Mouse (Mus musculus) liver, postnatal 0 days (tissue): ENCODE measurements around the gene Slc27a1. TPM values are rescaled to one million over a fixed set of nuclear protein-coding genes. Genes with fewer than 3 reads are reported as not detected.

ENCODE experiments used
- ATAC-seq: fragments of 200-750 bp; cut with Nextera tagmentation; 2 replicates; pipeline ENCODE4 v1.8.0; 2017; ENCODE audit warnings: mild to moderate bottlenecking, moderate library complexity
- DNase-seq: peaks from one replicate; pipeline ENCODE4 v3.0.0-alpha.2; 2016
- H3K27ac ChIP-seq: fragments of 300-500 bp; sonication (generic); 2 replicates; pipeline ENCODE4 v1.5.1; 2014; ENCODE audit warnings: antibody characterized with exemption, moderate library complexity, mild to moderate bottlenecking, low read depth
- H3K27me3 ChIP-seq: fragments of 300-500 bp; sonication (generic); 2 replicates; pipeline ENCODE4 v1.6.1; 2014; ENCODE audit warnings: low read length, control low read depth, mixed read lengths; ENCODE audit not compliant: insufficient read depth
- H3K36me3 ChIP-seq: fragments of 300-500 bp; sonication (generic); replicated peaks from 2 replicates; pipeline ENCODE4 v1.6.1; 2014; ENCODE audit warnings: mild to moderate bottlenecking, control low read depth, low read length, moderate library complexity, mixed read lengths; ENCODE audit not compliant: insufficient read depth
- H3K4me1 ChIP-seq: fragments of 300-500 bp; sonication (generic); 2 replicates; pipeline ENCODE4 v1.6.1; 2014; ENCODE audit warnings: antibody characterized with exemption, mild to moderate bottlenecking, control low read depth; ENCODE audit not compliant: insufficient read depth
- H3K4me2 ChIP-seq: fragments of 300-500 bp; sonication (generic); 2 replicates; pipeline ENCODE4 v1.6.1; 2014; ENCODE audit warnings: low read depth, mild to moderate bottlenecking, low read length, moderate library complexity, mixed read lengths
- H3K4me3 ChIP-seq: fragments of 300-500 bp; sonication (generic); 2 replicates; pipeline ENCODE4 v1.5.1; 2014; ENCODE audit warnings: low read depth, low read length
- H3K9ac ChIP-seq: fragments of 300-500 bp; sonication (generic); replicated peaks from 2 replicates; pipeline ENCODE4 v1.6.1; 2014; ENCODE audit warnings: mild to moderate bottlenecking, moderate library complexity
- H3K9me3 ChIP-seq: fragments of 300-500 bp; sonication (generic); 2 replicates; pipeline ENCODE4 v1.6.1; 2016; ENCODE audit warnings: mild to moderate bottlenecking, control low read depth, low read length, mixed read lengths
- CTCF ChIP-seq: sonication (generic); IDR thresholded peaks from 2 replicates; pipeline ENCODE4 v1.5.1; 2016; ENCODE audit warnings: antibody characterized with exemption, low read depth
- EP300 ChIP-seq: IDR thresholded peaks from 2 replicates; pipeline ENCODE4 v1.6.1; 2016; ENCODE audit warnings: antibody characterized with exemption, low read depth, mild to moderate bottlenecking
- WGBS: fragments of 180-500 bp; shearing (Covaris S2); extraction: QIAGEN DNeasy Blood & Tissue Kit; methylation state at CpG from one replicate; pipeline ENCODE4 v1.1.7; 2014; ENCODE audit not compliant: insufficient replicate concordance; 5-methylcytosine and 5-hydroxymethylcytosine counted together
- polyA plus RNA-seq: library from polyadenylated mRNA; unstranded; fragments of >200 nt; fragmentation: Nextera tagmentation; extraction: Ambion mirVana; gene quantifications from 2 replicates; pipeline ENCODE4 v1.2.1, GENCODE M21; 2015

The Slc27a1 gene
- polyA plus RNA-seq, 1 experiment from 2014 or later: 6.8 TPM

DNA sequence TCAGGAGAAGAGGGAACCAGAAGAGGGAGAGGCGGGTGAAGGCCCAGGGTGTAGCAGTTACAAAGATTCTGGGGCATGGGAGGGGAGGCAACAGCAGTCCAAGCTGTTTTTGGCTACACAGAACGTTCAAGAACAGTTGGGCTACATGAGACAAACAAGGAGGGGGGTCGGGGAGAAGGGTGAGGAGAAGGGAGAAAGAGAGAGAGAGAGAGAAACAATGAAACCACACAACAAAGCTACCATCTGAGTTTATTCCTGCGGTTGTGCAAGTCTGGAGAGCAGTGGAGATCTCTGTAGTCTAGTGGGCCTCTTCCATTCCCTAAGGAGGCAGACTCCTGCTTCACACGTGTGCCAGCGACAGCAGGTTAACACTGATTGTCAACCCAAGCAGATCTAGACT lies 14.7 kb upstream of the Slc27a1 start:
- no peaks in the 10 kb centered on the region for H3K9me3 ChIP-seq
- TF ChIP-seq CTCF (no peak), EP300 (no peak)
- DNase-seq (no peak), ATAC-seq (no peak)
- 62% methylated on average over 6 of the region's 6 CpGs for WGBS
- no peak overlapping the region for H3K4me2 ChIP-seq
- H3K9ac ChIP-seq: no peak overlapping the region
- peaks cover 9% of the 10 kb centered on the region for H3K4me1 ChIP-seq
- no peak overlapping the region for H3K27ac ChIP-seq
- H3K4me3 ChIP-seq: no peak overlapping the region
- no peaks in the 10 kb centered on the region for H3K36me3 ChIP-seq
- peaks cover 17% of the 10 kb centered on the region for H3K27me3 ChIP-seq

- WGBS: 93% methylated on average over 2 of the region's 2 CpGs
- no peak overlapping the region for H3K4me2 ChIP-seq
- ATAC-seq: no peak
Measured at GRCm38 (mm10) chr8:71554644-71555043, 14.0 kb upstream of the Slc27a1 start.

DNA sequence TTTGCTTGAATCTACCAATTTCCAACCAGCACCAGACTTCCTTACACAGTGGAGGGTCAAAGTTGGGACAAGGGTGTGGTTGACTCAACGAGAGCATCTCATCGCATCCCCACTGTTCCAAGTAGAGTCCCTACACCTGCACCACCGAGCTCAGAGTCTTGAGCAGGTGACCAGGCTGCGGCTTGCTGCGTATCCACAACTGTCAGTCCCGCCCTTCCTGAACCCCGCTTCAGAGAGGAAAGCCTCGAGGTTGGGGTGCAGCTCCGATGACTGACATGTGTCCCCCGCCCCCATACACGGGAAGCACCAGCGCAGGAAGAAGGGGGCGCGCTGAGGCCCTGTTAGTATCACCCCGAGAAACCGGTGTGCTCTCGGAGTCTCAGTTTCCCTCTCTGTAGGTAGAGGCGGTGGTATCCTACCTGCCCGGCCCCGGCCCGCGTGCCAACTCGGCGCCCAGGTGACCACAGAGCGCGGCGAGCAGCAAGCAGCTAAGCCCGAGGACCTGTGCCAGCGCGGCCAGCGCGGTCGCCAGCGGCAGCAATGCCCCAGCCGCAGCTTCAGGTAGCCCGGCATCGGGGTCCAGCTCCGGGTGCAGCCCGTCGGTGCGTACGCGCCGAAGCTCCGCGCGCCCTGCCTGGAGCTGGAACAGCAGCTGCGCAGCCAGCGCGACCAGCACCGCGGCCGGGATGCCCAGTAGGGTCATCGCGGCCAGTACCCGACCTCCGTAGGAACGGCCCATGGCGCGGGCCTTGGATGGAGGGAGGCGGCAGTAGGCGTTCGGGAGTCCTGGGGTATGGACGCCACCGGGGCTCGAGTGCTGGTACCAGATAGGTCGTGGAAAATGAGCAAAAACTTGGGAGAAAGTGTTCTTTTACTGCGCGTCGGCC lies 10.4 kb upstream of the Slc27a1 start, which contains the start of gene Tmem221:
Gene Tmem221, minus strand, starts transcription at position 801 of the 887 bp plus-strand sequence.
- no peak within 1 kb of the TSS for H3K27ac ChIP-seq
- no peak for DNase-seq

More at GRCm38 (mm10) chr8:71554644-71555043, 14.0 kb upstream of the Slc27a1 start:
- no peaks in the 10 kb centered on the region for H3K9me3 ChIP-seq
- H3K27ac ChIP-seq: no peak overlapping the region
- H3K27me3 ChIP-seq: peaks cover 20% of the 10 kb centered on the region
- DNase-seq: no peak
- no peak overlapping the region for H3K4me3 ChIP-seq
- TF ChIP-seq CTCF: no peak
- no peak for TF ChIP-seq EP300
- no peaks in the 10 kb centered on the region for H3K36me3 ChIP-seq
- no peak overlapping the region for H3K9ac ChIP-seq
- H3K4me1 ChIP-seq: peaks cover 9% of the 10 kb centered on the region

GRCm38 (mm10) chr8:71558958-71559690 lies 9.6 kb upstream of the Slc27a1 start:
- 5% methylated on average over 24 of the region's 24 CpGs for whole genome bisulfite sequencing
- H3K4me2 ChIP-seq: peak overlapping the region; percentile 80
- ATAC-seq (peak; percentile 59), DNase-seq (peak; percentile 83)
- no peak overlapping the region for H3K27ac ChIP-seq
- H3K4me1 ChIP-seq: peaks cover 16% of the 10 kb centered on the region
- H3K9ac ChIP-seq: no peak overlapping the region
- H3K9me3 ChIP-seq: peaks cover under 1% of the 10 kb centered on the region; the same call in 1 of the 2 replicates
- H3K27me3 ChIP-seq: peaks cover 32% of the 10 kb centered on the region
- H3K4me3 ChIP-seq: peak overlapping the region; percentile 44
- TF ChIP-seq CTCF: no peak
- no peak for TF ChIP-seq EP300
- no peaks in the 10 kb centered on the region for H3K36me3 ChIP-seq

More for the DNA sequence above, 10.4 kb upstream of the Slc27a1 start, which contains the start of gene Tmem221:
- Histone ChIP-seq H3K9ac (no peak within 1 kb of the TSS), H3K27me3 (peaks cover 32% of the 10 kb centered on the region), H3K4me3 (peak within 1 kb of the TSS; percentile 44), H3K9me3 (no peaks in the 10 kb centered on the region), H3K4me1 (peaks cover 16% of the 10 kb centered on the region), H3K4me2 (peak within 1 kb of the TSS; percentile 80), H3K36me3 (no peaks in the 10 kb centered on the region)
- TF ChIP-seq CTCF (peak; percentile 33; the same call in 1 of the 2 replicates), EP300 (no peak)
- 4% methylated on average over 70 of the region's 70 CpGs for WGBS
- peak; percentile 17 for ATAC-seq

DNA sequence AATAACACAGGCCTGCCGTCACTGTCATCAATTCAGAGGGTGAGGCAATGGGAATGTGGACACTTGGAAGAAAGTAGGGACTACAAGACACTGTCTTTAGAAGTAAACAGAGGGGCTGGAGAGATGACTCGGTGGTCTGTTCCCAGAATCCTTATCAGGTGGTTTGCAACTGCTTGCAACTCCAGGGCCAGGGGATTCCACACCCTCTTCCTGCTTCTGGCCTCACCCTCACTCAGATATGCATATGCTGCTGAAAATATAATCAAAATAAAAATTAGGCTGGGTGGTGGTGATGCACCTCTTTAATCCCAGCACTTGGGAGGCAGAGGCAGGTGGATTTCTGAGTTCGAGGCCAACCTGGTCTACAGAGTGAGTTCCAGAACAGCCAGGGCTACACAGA lies 8.6 kb upstream of the Slc27a1 start:
- Histone ChIP-seq H3K27me3 (peaks cover 32% of the 10 kb centered on the region), H3K4me1 (peaks cover 16% of the 10 kb centered on the region), H3K4me2 (no peak overlapping the region), H3K27ac (no peak overlapping the region), H3K9ac (no peak overlapping the region), H3K9me3 (peaks cover 3% of the 10 kb centered on the region; the same call in 1 of the 2 replicates), H3K4me3 (no peak overlapping the region), H3K36me3 (no peaks in the 10 kb centered on the region)
- WGBS: 62% methylated on average over 3 of the region's 3 CpGs
- ATAC-seq: no peak
- no peak for DNase-seq
- TF ChIP-seq EP300: no peak
- no peak for TF ChIP-seq CTCF

DNA sequence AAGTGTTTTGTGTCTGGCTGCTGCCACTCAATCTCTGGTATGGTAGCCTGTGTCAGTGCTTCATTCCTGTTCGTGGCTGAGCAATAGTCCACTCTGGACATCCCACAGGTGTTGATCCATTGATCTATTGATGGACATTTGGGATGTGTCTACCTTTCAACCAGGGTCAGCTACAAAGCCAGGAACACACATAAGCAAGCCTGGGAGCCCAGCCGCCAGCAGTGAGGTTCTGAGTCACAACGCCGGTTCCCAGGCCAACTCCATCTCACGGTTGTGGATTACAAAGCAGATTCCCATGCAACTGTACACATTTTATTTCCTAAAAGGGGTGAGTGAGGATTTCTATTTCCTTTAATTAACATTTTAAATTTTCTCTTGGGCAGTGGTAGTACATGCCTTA lies 7.9 kb upstream of the Slc27a1 start:
- no peak overlapping the region for H3K27ac ChIP-seq
- DNase-seq (no peak), ATAC-seq (no peak)
- WGBS: 88% methylated on average over 5 of the region's 5 CpGs
- H3K4me2 ChIP-seq: no peak overlapping the region
- H3K36me3 ChIP-seq: no peaks in the 10 kb centered on the region
- no peak overlapping the region for H3K4me3 ChIP-seq
- no peak overlapping the region for H3K9ac ChIP-seq
- peaks cover 3% of the 10 kb centered on the region; the same call in 1 of the 2 replicates for H3K9me3 ChIP-seq
- peaks cover 16% of the 10 kb centered on the region for H3K4me1 ChIP-seq
- TF ChIP-seq EP300: no peak
- no peak for TF ChIP-seq CTCF
- peaks cover 32% of the 10 kb centered on the region for H3K27me3 ChIP-seq
